Mouse (Mus musculus) small intestine, adult 2 months (tissue): ENCODE measurements around the gene Olfr465-ps1.

Experiments used
- CTCF ChIP-seq: fragments of 200-500 bp; IDR thresholded peaks from 2 replicates; pipeline ENCODE4 v1.5.1; 2012; ENCODE audit warnings: low read depth, mild to moderate bottlenecking, control low read depth, inconsistent platforms, low read length, moderate library complexity, mixed read lengths; ENCODE audit not compliant: insufficient replicate concordance, insufficient read length; ENCODE audit errors: extremely low read depth
- POLR2A ChIP-seq: fragments of 200-500 bp; IDR thresholded peaks from 2 replicates; pipeline ENCODE4 v1.6.1; 2012; ENCODE audit warnings: low read depth, mild to moderate bottlenecking, control low read depth, inconsistent platforms, low read length, moderate library complexity

DNA sequence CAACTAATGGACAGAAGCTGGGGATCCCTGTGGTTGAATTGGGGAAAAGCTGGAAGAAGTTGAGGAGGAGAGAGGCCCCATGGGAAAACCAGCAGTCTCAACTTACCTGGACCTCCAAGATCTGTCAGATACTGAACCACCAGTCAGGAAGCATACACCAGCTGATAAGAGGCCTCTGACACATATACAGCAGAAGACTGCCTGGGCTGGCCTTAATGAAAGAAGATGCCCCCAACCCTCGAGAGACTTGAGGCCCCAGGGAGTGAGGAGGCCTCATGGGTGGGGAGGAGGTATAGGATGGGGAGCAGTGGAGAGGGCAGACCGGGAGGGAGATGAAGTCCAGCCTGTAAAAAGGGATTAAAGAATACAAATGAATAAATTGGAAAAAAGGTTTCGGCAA lies 16.9 kb upstream of the Olfr465-ps1 start:
- TF ChIP-seq CTCF (no peak), POLR2A (no peak)
